Mouse (Mus musculus) lung, embryonic 15.5 days (tissue): ENCODE measurements around the gene Ncmap. TPM values are rescaled to one million over a fixed set of nuclear protein-coding genes. Genes with fewer than 3 reads are reported as not detected.
A peak's percentile ranks its signal among the peaks of the same experiment; 100 is the strongest.

Experiments used
- ATAC-seq: fragments of 200-750 bp; cut with Nextera tagmentation; 2 replicates; pipeline ENCODE4 v1.8.0; 2017; ENCODE audit warnings: moderate number of reproducible peaks, borderline replicate concordance; ENCODE audit not compliant: low FRiP score, low TSS enrichment; ENCODE audit errors: extremely low read depth
- H3K27ac ChIP-seq: fragments of 300-500 bp; sonication (generic); 2 replicates; pipeline ENCODE4 v1.5.1; 2015; ENCODE audit warnings: moderate library complexity, mild to moderate bottlenecking, inconsistent platforms
- H3K27me3 ChIP-seq: fragments of 300-500 bp; sonication (generic); 2 replicates; pipeline ENCODE4 v1.6.1; 2015; ENCODE audit warnings: inconsistent platforms
- H3K36me3 ChIP-seq: fragments of 300-500 bp; sonication (generic); 2 replicates; pipeline ENCODE4 v1.6.1; 2015; ENCODE audit warnings: inconsistent platforms
- H3K4me1 ChIP-seq: fragments of 300-500 bp; sonication (generic); 2 replicates; pipeline ENCODE4 v1.6.1; 2015; ENCODE audit warnings: inconsistent platforms
- H3K4me2 ChIP-seq: fragments of 300-500 bp; sonication (generic); 2 replicates; pipeline ENCODE4 v1.6.1; 2015; ENCODE audit warnings: inconsistent platforms, mild to moderate bottlenecking, moderate library complexity
- H3K4me3 ChIP-seq: fragments of 300-500 bp; sonication (generic); 2 replicates; pipeline ENCODE4 v1.5.1; 2015; ENCODE audit warnings: mild to moderate bottlenecking, inconsistent platforms
- H3K9ac ChIP-seq: fragments of 300-500 bp; sonication (generic); 2 replicates; pipeline ENCODE4 v1.6.1; 2015; ENCODE audit warnings: inconsistent platforms
- H3K9me3 ChIP-seq: fragments of 300-500 bp; sonication (generic); 2 replicates; pipeline ENCODE4 v1.6.1; 2016; ENCODE audit warnings: inconsistent platforms
- WGBS: fragments of 180-500 bp; shearing (Covaris S2); methylation state at CpG from one replicate; pipeline ENCODE4 v1.1.7; 2015; 5-methylcytosine and 5-hydroxymethylcytosine counted together
- polyA plus RNA-seq: library from polyadenylated mRNA; unstranded; fragments of >200 nt; fragmentation: Nextera tagmentation; extraction: Ambion mirVana; gene quantifications from 2 replicates; pipeline ENCODE4 v1.2.1, GENCODE M21; 2015

Ncmap gene
- polyA plus RNA-seq, 1 experiment from 2014 or later: 5.6 TPM

DNA sequence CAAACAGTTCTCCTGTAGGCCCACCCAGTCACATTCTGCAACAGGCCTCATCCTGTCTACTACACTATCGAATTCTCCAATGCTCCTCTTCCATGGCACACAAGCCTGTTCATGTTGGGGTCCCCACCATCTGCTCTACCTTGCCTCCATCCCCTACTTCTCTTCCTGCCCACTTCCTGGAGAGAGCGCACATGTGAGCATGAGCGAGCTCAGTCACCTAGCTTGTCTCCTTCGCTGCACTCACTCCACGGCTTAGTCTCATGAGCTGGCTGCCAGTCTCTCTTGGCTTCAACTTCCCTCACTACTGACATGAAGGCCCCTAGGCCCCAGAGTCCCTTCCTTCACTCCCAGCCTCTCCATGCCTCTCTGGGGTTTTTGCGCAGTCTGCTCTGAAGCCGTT lies 28.6 kb upstream of the Ncmap start:
- H3K4me2 ChIP-seq: no peak overlapping the region
- no peak overlapping the region for H3K27ac ChIP-seq
- no peaks in the 10 kb centered on the region for H3K27me3 ChIP-seq
- WGBS: 86% methylated on average over 7 of the region's 7 CpGs
- no peaks in the 10 kb centered on the region for H3K36me3 ChIP-seq
- H3K4me3 ChIP-seq: no peak overlapping the region
- no peaks in the 10 kb centered on the region for H3K9me3 ChIP-seq
- H3K9ac ChIP-seq: no peak overlapping the region
- ATAC-seq: no peak
- no peaks in the 10 kb centered on the region for H3K4me1 ChIP-seq

DNA sequence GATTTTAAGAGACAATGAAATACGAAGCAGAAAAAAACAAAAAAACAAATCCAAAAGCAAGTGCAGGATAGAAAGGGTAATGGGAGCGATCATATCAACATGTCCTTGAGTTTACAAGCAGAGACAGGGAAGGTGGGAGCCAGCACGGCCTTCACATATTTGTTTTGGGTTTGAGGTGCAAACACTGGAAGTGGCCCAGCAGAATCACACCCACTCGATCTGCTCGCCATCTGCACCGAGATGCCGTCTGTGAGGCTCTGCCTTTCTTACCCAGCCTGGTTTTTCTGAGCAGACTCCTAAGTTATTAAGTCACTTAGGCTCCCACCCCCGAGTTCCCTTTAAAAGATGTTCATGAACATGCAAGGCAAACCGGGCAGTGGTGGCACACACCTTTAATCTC lies 27.6 kb upstream of the Ncmap start:
- Histone ChIP-seq H3K36me3 (no peaks in the 10 kb centered on the region), H3K27me3 (no peaks in the 10 kb centered on the region), H3K4me2 (no peak overlapping the region), H3K9ac (no peak overlapping the region), H3K4me3 (no peak overlapping the region), H3K4me1 (no peaks in the 10 kb centered on the region), H3K27ac (no peak overlapping the region), H3K9me3 (no peaks in the 10 kb centered on the region)
- 61% methylated on average over 9 of the region's 9 CpGs for WGBS
- ATAC-seq: no peak

DNA sequence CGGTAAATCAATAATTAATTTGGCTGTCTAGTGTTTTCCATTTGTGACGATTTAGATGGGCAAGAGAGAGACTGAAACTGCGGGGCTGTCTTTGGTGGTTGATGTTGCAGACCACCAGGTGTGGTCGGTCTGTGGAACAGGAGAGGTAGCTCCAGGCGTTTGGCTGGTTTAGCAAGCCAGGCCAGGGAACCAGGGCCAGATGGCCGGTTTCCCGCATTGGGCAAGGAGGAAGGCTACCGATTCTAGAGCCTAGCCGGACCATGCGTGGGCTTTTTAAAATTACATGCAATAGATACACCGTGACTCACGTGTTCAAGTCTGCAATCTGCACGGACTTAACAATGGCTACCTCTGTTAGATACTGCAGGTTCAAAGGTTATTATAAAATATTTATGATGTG lies 22.9 kb upstream of the Ncmap start:
- no peak overlapping the region for H3K9ac ChIP-seq
- no peak overlapping the region for H3K27ac ChIP-seq
- H3K4me2 ChIP-seq: no peak overlapping the region
- no peaks in the 10 kb centered on the region for H3K4me1 ChIP-seq
- H3K9me3 ChIP-seq: no peaks in the 10 kb centered on the region
- 87% methylated on average over 13 of the region's 13 CpGs for WGBS
- H3K36me3 ChIP-seq: peaks cover 6% of the 10 kb centered on the region; the same call in 1 of the 2 replicates
- no peaks in the 10 kb centered on the region for H3K27me3 ChIP-seq
- no peak for ATAC-seq
- no peak overlapping the region for H3K4me3 ChIP-seq

DNA sequence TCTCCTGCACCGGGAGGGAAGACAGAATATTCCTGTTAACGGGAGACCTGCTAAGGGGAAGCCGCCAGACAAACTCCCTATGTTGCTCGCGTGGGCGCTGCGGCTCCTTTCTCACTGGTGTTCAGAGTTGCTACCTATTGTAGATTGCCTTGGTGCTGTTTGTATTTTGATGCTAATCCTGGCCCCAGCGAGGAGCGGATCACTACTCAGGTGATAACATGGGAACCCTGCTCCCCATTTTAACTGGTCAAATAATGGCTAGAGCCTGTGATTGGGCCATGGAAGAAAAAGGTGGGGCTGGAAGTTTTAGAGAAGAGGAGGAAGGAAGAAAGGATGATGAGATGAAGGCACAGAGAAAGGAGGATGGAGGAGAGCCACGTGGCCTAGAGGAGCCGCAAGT lies 22.4 kb upstream of the Ncmap start:
- WGBS: 73% methylated on average over 11 of the region's 11 CpGs
- no peak for ATAC-seq
- H3K9me3 ChIP-seq: no peaks in the 10 kb centered on the region
- no peak overlapping the region for H3K27ac ChIP-seq
- H3K9ac ChIP-seq: no peak overlapping the region
- no peak overlapping the region for H3K4me2 ChIP-seq
- no peak overlapping the region for H3K4me3 ChIP-seq
- peaks cover 11% of the 10 kb centered on the region; the same call in 1 of the 2 replicates for H3K36me3 ChIP-seq
- H3K4me1 ChIP-seq: no peaks in the 10 kb centered on the region
- no peaks in the 10 kb centered on the region for H3K27me3 ChIP-seq

DNA sequence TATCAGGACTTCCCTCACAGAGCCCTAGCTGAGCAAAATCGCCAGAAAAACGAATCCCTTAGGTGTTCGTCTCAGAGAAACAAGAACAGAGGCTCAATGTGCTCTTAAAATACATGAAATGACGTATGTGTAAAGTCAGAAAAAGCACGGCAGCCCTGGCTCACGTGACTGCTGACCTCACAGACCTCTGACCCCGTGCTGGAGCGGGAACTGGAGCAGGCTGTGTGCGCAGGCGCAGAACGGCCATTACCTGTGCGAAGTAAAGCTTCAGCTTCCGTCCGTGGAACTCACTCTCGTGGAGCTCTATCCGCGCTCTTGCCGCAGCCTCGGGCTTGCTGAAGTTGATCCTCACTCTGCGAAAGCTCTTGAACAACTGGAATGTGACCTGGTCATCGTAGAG lies 22.0 kb upstream of the Ncmap start:
- H3K9me3 ChIP-seq: no peaks in the 10 kb centered on the region
- no peak overlapping the region for H3K27ac ChIP-seq
- ATAC-seq: no peak
- H3K27me3 ChIP-seq: no peaks in the 10 kb centered on the region
- H3K4me3 ChIP-seq: no peak overlapping the region
- H3K4me2 ChIP-seq: no peak overlapping the region
- WGBS: 69% methylated on average over 21 of the region's 21 CpGs
- no peak overlapping the region for H3K9ac ChIP-seq
- peaks cover 12% of the 10 kb centered on the region; the same call in 1 of the 2 replicates for H3K36me3 ChIP-seq
- no peaks in the 10 kb centered on the region for H3K4me1 ChIP-seq

DNA sequence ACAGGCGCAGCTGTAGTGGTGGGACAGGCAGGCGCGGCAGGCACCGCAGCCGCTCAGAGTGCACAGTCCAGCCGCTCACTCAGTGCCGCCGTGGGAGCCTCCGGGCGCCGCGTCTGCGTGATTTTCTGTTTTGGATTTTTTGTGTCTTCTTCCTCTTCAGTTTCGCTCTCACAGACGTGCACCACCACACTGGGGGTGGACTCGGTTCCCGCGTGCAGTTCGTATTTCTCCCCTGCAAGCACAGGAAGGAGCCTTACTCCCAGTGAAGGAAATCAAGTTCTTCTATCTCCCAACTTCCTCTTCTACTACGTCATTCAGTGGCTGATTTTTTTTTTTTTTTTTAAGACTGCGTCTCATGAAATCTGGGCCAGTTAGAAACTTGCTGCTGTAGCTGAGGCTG lies 18.3 kb upstream of the Ncmap start:
- H3K4me2 ChIP-seq: no peak overlapping the region
- no peaks in the 10 kb centered on the region for H3K27me3 ChIP-seq
- no peaks in the 10 kb centered on the region for H3K4me1 ChIP-seq
- H3K27ac ChIP-seq: no peak overlapping the region
- no peak overlapping the region for H3K4me3 ChIP-seq
- peaks cover 16% of the 10 kb centered on the region; the same call in 1 of the 2 replicates for H3K36me3 ChIP-seq
- H3K9me3 ChIP-seq: no peaks in the 10 kb centered on the region
- ATAC-seq: no peak
- WGBS: 84% methylated on average over 21 of the region's 21 CpGs
- H3K9ac ChIP-seq: no peak overlapping the region

DNA sequence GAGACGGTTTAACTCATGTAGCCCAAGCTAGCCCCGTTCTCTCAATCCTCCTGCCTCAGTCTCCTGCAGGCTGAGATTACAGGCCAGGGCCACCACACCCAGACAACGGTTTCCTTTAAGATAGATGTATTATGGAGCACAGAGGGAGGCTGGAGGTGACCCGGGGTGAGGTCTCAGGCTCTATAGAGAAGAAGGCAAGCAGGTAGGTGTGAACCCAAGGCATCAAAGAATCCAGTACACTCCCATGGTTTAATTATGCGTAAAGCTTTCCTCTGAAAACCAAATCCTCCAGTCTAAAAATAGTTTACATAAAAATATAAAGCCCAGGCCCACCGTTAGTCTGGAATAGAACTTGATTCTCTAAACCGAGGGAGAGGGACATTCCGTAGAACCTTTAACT lies 15.5 kb upstream of the Ncmap start:
- WGBS: 77% methylated on average over 8 of the region's 8 CpGs
- Histone ChIP-seq H3K9ac (no peak overlapping the region), H3K9me3 (no peaks in the 10 kb centered on the region), H3K27me3 (no peaks in the 10 kb centered on the region), H3K4me1 (no peaks in the 10 kb centered on the region), H3K36me3 (peaks cover 12% of the 10 kb centered on the region; the same call in 1 of the 2 replicates), H3K27ac (no peak overlapping the region), H3K4me3 (no peak overlapping the region), H3K4me2 (no peak overlapping the region)
- no peak for ATAC-seq

DNA sequence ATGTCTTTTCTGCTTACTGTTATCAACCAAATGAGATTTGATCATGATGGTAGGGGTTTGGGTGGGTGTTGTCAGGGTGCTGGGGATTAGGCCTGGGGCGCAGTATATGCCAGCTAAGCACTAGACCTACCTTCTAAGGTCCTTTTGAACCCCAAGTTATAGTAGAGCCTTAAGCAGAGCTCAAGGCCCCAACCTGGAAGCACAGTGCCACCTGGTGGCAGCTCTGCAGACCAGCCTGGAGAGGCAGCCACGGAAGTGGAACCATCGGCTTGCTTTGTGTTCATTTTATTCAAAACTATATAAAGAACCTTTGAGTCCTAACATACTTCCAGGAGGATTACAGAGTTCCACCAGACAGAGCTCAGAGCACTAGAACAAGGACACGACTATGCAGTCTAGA lies 13.6 kb upstream of the Ncmap start:
- no peak overlapping the region for H3K27ac ChIP-seq
- H3K9me3 ChIP-seq: no peaks in the 10 kb centered on the region
- 31% methylated on average over 4 of the region's 4 CpGs for WGBS
- no peak overlapping the region for H3K4me3 ChIP-seq
- H3K27me3 ChIP-seq: no peaks in the 10 kb centered on the region
- H3K4me2 ChIP-seq: no peak overlapping the region
- no peak for ATAC-seq
- peaks cover 12% of the 10 kb centered on the region; the same call in 1 of the 2 replicates for H3K36me3 ChIP-seq
- no peaks in the 10 kb centered on the region for H3K4me1 ChIP-seq
- H3K9ac ChIP-seq: no peak overlapping the region

DNA sequence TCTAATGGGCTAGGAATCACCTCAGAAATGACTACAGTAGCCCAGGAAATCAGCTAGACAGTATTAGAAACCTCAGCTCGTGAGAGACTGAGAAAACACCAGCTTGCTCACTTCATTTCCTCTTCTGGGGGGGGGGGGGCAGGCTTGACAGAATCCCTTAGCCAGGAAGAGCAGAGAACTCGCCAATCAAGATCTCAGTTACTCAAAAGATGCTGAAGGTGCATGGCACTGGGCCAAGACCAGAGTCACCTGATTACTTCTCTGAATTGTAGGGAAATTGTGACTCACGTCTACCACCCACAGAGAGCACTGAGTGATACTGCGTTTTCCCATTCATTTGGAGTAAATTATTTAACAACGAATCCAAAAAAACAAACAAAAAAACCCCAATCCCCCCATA lies 8.2 kb upstream of the Ncmap start:
- Histone ChIP-seq H3K4me2 (no peak overlapping the region), H3K27me3 (no peaks in the 10 kb centered on the region), H3K36me3 (no peaks in the 10 kb centered on the region), H3K9me3 (no peaks in the 10 kb centered on the region), H3K9ac (no peak overlapping the region), H3K27ac (no peak overlapping the region), H3K4me1 (no peaks in the 10 kb centered on the region), H3K4me3 (no peak overlapping the region)
- WGBS: 42% methylated on average over 5 of the region's 5 CpGs
- no peak for ATAC-seq

DNA sequence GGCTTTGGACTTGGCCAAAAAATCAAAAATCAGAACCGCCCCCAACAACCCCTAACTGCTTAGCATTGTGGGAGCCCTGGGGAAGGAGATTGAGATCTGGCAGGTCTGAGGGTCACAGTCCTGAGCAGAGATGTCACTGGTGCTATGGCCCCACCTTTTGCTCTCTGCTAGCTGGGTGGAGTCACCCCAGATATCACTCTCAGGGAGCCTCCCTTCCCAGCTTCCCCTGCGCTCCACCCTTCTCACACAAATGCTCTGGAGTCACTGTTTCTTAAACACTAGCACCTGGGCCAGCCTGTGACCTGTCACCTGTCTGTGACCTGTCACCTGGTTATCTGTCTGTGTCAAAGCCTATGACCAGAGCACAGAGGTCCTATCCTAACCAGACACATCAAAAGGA lies 6.9 kb upstream of the Ncmap start:
- H3K9me3 ChIP-seq: no peaks in the 10 kb centered on the region
- no peak overlapping the region for H3K27ac ChIP-seq
- 71% methylated on average over 2 of the region's 2 CpGs for WGBS
- no peaks in the 10 kb centered on the region for H3K27me3 ChIP-seq
- no peak overlapping the region for H3K4me3 ChIP-seq
- H3K36me3 ChIP-seq: no peaks in the 10 kb centered on the region
- H3K4me1 ChIP-seq: no peaks in the 10 kb centered on the region
- no peak overlapping the region for H3K4me2 ChIP-seq
- ATAC-seq: no peak
- H3K9ac ChIP-seq: no peak overlapping the region

DNA sequence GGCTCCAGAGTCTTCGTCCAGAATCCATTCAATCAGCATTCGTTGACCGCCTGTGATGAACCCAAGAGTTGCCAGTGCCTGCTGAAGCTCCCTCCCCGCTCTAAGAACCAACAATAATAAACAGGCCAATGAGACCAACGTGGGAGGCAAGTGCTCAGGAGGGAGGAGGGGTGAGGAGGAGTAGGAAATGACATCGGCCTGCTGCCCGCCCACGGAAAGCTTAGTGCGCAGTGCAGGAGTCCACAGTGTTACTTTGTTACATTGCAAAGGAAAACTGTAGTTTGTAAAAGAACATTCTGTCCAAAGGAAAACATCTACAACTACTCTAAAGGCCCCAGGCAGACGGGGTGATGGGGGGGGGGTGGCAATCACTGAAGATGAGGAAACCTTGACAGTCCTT lies 6.0 kb upstream of the Ncmap start:
- no peak overlapping the region for H3K9ac ChIP-seq
- peaks cover 7% of the 10 kb centered on the region; the same call in 1 of the 2 replicates for H3K27me3 ChIP-seq
- no peaks in the 10 kb centered on the region for H3K36me3 ChIP-seq
- WGBS: 61% methylated on average over 10 of the region's 10 CpGs
- no peak overlapping the region for H3K4me3 ChIP-seq
- ATAC-seq: no peak
- H3K27ac ChIP-seq: no peak overlapping the region
- no peaks in the 10 kb centered on the region for H3K9me3 ChIP-seq
- H3K4me1 ChIP-seq: no peaks in the 10 kb centered on the region
- no peak overlapping the region for H3K4me2 ChIP-seq

DNA sequence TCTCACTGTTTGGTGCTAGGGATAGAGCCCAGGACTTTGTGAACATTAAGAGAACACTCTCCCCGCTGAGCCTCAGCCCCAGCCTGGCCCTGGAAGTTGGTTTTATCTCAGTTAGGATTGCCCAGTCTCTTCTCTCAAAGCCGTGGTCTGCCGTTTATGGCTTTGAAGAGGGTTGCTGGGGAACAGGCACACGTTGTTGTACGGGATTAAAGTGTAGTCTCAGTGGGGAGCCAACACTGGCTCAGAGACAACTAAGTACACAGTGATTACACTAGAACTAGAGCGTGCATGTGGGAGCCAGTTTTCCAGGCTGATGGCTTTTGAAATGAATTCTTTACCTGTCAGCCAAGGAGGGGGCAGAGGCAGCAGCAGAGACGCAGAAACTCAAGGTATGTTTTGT lies 3.9 kb upstream of the Ncmap start:
- no peak overlapping the region for H3K4me2 ChIP-seq
- H3K27me3 ChIP-seq: peaks cover 28% of the 10 kb centered on the region
- ATAC-seq: no peak
- no peaks in the 10 kb centered on the region for H3K9me3 ChIP-seq
- no peak overlapping the region for H3K4me3 ChIP-seq
- H3K9ac ChIP-seq: no peak overlapping the region
- no peaks in the 10 kb centered on the region for H3K36me3 ChIP-seq
- H3K4me1 ChIP-seq: peaks cover 13% of the 10 kb centered on the region; the same call in 1 of the 2 replicates
- WGBS: 22% methylated on average over 7 of the region's 7 CpGs
- no peak overlapping the region for H3K27ac ChIP-seq

DNA sequence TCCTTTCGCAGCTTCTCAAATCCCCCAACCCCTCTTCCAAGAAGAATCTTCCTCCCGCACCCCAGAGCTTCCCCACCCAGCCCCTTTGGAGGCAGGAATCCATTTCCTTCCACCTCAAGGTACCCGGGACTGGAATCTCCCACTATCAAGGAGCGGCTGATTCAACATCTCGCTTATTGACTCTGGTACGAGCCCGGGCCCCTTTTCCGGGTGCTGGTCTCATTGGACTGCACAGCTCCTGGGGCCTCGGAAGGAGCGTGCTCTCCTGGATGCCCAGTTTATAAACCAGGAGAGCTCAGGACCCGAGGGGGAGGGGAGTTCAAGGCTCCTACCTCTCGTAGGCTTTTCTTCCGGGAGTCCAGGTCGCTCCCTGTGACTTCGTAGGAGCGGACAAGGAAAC lies 476 bp downstream of the Ncmap start:
- Histone ChIP-seq H3K27ac (no peak overlapping the region), H3K27me3 (peaks cover 34% of the 10 kb centered on the region), H3K9ac (peak overlapping the region; percentile 32; the same call in 1 of the 2 replicates), H3K4me1 (peaks cover 13% of the 10 kb centered on the region; the same call in 1 of the 2 replicates), H3K36me3 (no peaks in the 10 kb centered on the region), H3K4me3 (peak overlapping the region; percentile 39), H3K9me3 (no peaks in the 10 kb centered on the region), H3K4me2 (peak overlapping the region; percentile 79)
- 3% methylated on average over 16 of the region's 16 CpGs for WGBS
- ATAC-seq: no peak
